Mouse (Mus musculus): Measurements from ENCODE around the gene Sync. TPM values are rescaled to one million over a fixed set of nuclear protein-coding genes. Genes with fewer than 3 reads are reported as not detected.

Gene Sync
- total and polyA plus RNA-seq, 2 experiments from 2014 or later: 1.1 to 2.6 TPM

GRCm38 (mm10) chr4:129354236-129354635 is 66.8 kb downstream of the Sync start:
- peaks cover 31% of the 10 kb centered on the region for H3K36me3 ChIP-seq (ENCODE audit: insufficient read depth, low read length)
- H3K4me1 ChIP-seq (ENCODE audit: insufficient read depth, low read length): no peaks in the 10 kb centered on the region
- no peak for TF ChIP-seq CTCF (IDR thresholded peaks at IDR 0.05)
- no peaks in the 10 kb centered on the region for H3K9me3 ChIP-seq (ENCODE audit: low read length)
- DNase-seq (ENCODE audit: low spot score): peak; percentile 12
- H3K4me3 ChIP-seq (ENCODE audit: low read depth, low read length): no peak overlapping the region
- WGBS: 82% methylated on average over 15 of the region's 15 CpGs
- no peak for ATAC-seq (ENCODE audit: low FRiP score)
- H3K9ac ChIP-seq (replicated peaks; ENCODE audit: low read length, poor library complexity, severe bottlenecking): no peak overlapping the region
- no peak overlapping the region for H3K4me2 ChIP-seq (ENCODE audit: low read depth, low read length, poor library complexity, severe bottlenecking)
- no peaks in the 10 kb centered on the region for H3K27me3 ChIP-seq (ENCODE audit: insufficient read depth, low read length)
- H3K27ac ChIP-seq (ENCODE audit: low read depth, low read length): no peak overlapping the region

- 87% methylated on average over 15 of the region's 15 CpGs for WGBS
- Histone ChIP-seq H3K9me3 (ENCODE audit: low read length) (no peaks in the 10 kb centered on the region), H3K4me1 (ENCODE audit: insufficient read depth, low read length) (no peaks in the 10 kb centered on the region), H3K9ac (replicated peaks; ENCODE audit: low read length, poor library complexity, severe bottlenecking) (no peak overlapping the region), H3K27me3 (ENCODE audit: insufficient read depth, low read length) (no peaks in the 10 kb centered on the region), H3K36me3 (ENCODE audit: insufficient read depth, low read length) (peaks cover 33% of the 10 kb centered on the region), H3K4me2 (ENCODE audit: low read depth, low read length, poor library complexity, severe bottlenecking) (no peak overlapping the region), H3K27ac (ENCODE audit: low read depth, low read length) (no peak overlapping the region), H3K4me3 (ENCODE audit: low read depth, low read length) (no peak overlapping the region)
- TF ChIP-seq CTCF (IDR thresholded peaks at IDR 0.05): no peak
- no peak for ATAC-seq (ENCODE audit: low FRiP score)
- no peak for DNase-seq (ENCODE audit: low spot score)
Observed at GRCm38 (mm10) chr4:129357613-129358163, 70.3 kb downstream of the Sync start.

Small RNA genes within 50 kb of the gene (microRNA-seq; reads per million reads assigned to microRNA genes)
- gene Gm22994 (ENCODE audit: borderline number of aligned reads): not detected

Other genes starting within 250 kb of the Sync start
- gene Rnf19b, start 229.3 kb upstream of the Sync start, total RNA-seq (2014; rRNA removed): 138 and 160 TPM in 2 replicates
- 34.8 and 40.2 TPM in 2 replicates for gene Rnf19b, start 229.3 kb upstream of the Sync start, polyA plus RNA-seq (2015; fragmentation: Nextera tagmentation; extraction: Ambion mirVana)
- gene Tmem54, start 182.1 kb upstream of the Sync start, total RNA-seq (2014; rRNA removed): 0.99 TPM in 1 of 2 replicates, not detected in the other
- 0.21 TPM in 1 of 2 replicates, not detected in the other for gene Tmem54, start 182.1 kb upstream of the Sync start, polyA plus RNA-seq (2015; fragmentation: Nextera tagmentation; extraction: Ambion mirVana)
- 282 and 292 TPM in 2 replicates for gene Hpca, start 165.6 kb upstream of the Sync start, total RNA-seq (2014; rRNA removed)
- gene Hpca, start 165.6 kb upstream of the Sync start, polyA plus RNA-seq (2015; fragmentation: Nextera tagmentation; extraction: Ambion mirVana): 217 and 238 TPM in 2 replicates
- 22.5 and 36.3 TPM in 2 replicates for gene Fndc5, start 150.6 kb upstream of the Sync start, total RNA-seq (2014; rRNA removed)
- gene Fndc5, start 150.6 kb upstream of the Sync start, polyA plus RNA-seq (2015; fragmentation: Nextera tagmentation; extraction: Ambion mirVana): 14.6 and 16.1 TPM in 2 replicates
- gene S100pbp, start 97.9 kb upstream of the Sync start, total RNA-seq (2014; rRNA removed): 49.6 and 59.5 TPM in 2 replicates
- 20.7 and 24.2 TPM in 2 replicates for gene S100pbp, start 97.9 kb upstream of the Sync start, polyA plus RNA-seq (2015; fragmentation: Nextera tagmentation; extraction: Ambion mirVana)
- 66.8 and 81.9 TPM in 2 replicates for gene Yars, start 97.9 kb upstream of the Sync start, total RNA-seq (2014; rRNA removed)
- 107 and 111 TPM in 2 replicates for gene Yars, start 97.9 kb upstream of the Sync start, polyA plus RNA-seq (2015; fragmentation: Nextera tagmentation; extraction: Ambion mirVana)
- gene C77080, start 26.2 kb upstream of the Sync start, total RNA-seq (2014; rRNA removed): 16.6 and 25.6 TPM in 2 replicates
- 5.2 and 5.5 TPM in 2 replicates for gene C77080, start 26.2 kb upstream of the Sync start, polyA plus RNA-seq (2015; fragmentation: Nextera tagmentation; extraction: Ambion mirVana)
- gene Rbbp4, start 47.8 kb downstream of the Sync start, total RNA-seq (2014; rRNA removed): 79.2 and 82.4 TPM in 2 replicates
- 187 and 198 TPM in 2 replicates for gene Rbbp4, start 47.8 kb downstream of the Sync start, polyA plus RNA-seq (2015; fragmentation: Nextera tagmentation; extraction: Ambion mirVana)
- 2.9 and 4.1 TPM in 2 replicates for gene Zbtb8os, start 48.1 kb downstream of the Sync start, total RNA-seq (2014; rRNA removed)
- 15.6 and 20.6 TPM in 2 replicates for gene Zbtb8os, start 48.1 kb downstream of the Sync start, polyA plus RNA-seq (2015; fragmentation: Nextera tagmentation; extraction: Ambion mirVana)
- 22.9 and 25.2 TPM in 2 replicates for gene Zbtb8a, start 90.5 kb downstream of the Sync start, total RNA-seq (2014; rRNA removed)
- 15.5 and 15.8 TPM in 2 replicates for gene Zbtb8a, start 90.5 kb downstream of the Sync start, polyA plus RNA-seq (2015; fragmentation: Nextera tagmentation; extraction: Ambion mirVana)
- gene Zbtb8b, start 153.2 kb downstream of the Sync start, total RNA-seq (2014; rRNA removed): 14.3 and 15.1 TPM in 2 replicates
- gene Zbtb8b, start 153.2 kb downstream of the Sync start, polyA plus RNA-seq (2015; fragmentation: Nextera tagmentation; extraction: Ambion mirVana): 14.5 and 15.9 TPM in 2 replicates
- gene Bsdc1, start 174.0 kb downstream of the Sync start, total RNA-seq (2014; rRNA removed): 53.7 and 58.9 TPM in 2 replicates
- gene Bsdc1, start 174.0 kb downstream of the Sync start, polyA plus RNA-seq (2015; fragmentation: Nextera tagmentation; extraction: Ambion mirVana): 27.0 and 27.1 TPM in 2 replicates
- 0.16 and 2.5 TPM in 2 replicates for gene Tssk3, start 203.4 kb downstream of the Sync start, total RNA-seq (2014; rRNA removed)
- gene Tssk3, start 203.4 kb downstream of the Sync start, polyA plus RNA-seq (2015; fragmentation: Nextera tagmentation; extraction: Ambion mirVana): 1.7 and 1.8 TPM in 2 replicates
- 2.2 TPM in 1 of 2 replicates, not detected in the other for gene Fam229a, start 203.6 kb downstream of the Sync start, total RNA-seq (2014; rRNA removed)
- 4.3 and 5.4 TPM in 2 replicates for gene Fam229a, start 203.6 kb downstream of the Sync start, polyA plus RNA-seq (2015; fragmentation: Nextera tagmentation; extraction: Ambion mirVana)
- gene Marcksl1, start 226.0 kb downstream of the Sync start, total RNA-seq (2014; rRNA removed): 1,529 and 1,586 TPM in 2 replicates
- 1,678 and 1,776 TPM in 2 replicates for gene Marcksl1, start 226.0 kb downstream of the Sync start, polyA plus RNA-seq (2015; fragmentation: Nextera tagmentation; extraction: Ambion mirVana)

Measured in midbrain, postnatal 0 days (tissue).